22 mouse cellular contexts compared by ENCODE assay signal in the genomic region with DNA sequence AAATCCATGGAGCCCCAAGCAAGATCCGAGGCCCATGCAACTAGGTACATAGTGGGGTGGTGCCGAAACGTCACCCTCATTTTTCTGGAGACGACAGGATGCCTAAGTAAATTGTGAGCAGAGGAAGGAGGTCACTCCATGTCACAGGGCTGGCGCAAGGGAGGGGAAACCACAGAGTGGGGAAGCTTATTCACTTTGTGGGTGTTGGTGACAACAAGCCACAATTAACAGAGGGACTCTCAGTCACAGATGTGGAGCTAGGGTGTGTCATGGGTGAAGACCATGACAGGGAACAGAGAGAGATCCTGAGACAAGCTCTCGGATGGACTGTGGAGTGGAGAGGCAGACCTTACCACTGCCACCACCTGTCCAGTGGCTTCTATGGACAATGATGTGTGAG. TPM values are rescaled to one million over a fixed set of nuclear protein-coding genes. Genes with fewer than 3 reads are reported as not detected.
"Had no signal": no experiment of that assay in that cellular context is flagged by ENCODE, and none has a peak within 500 bp of the region (broad histone marks: within the 10 kb centered on the region; RNA-seq: fewer than 3 reads in every experiment).

No protein-coding gene starts in this region.

- ATAC-seq: intestine, embryonic 16.5 days; lung, postnatal 0 days had no signal

- H3K4me1 ChIP-seq: midbrain, embryonic 13.5 days; neural tube, embryonic 12.5 days had no signal

- DNase-seq: kidney, adult 2 months; kidney, postnatal 14 days; layer of hippocampus, postnatal 36 days; lung, postnatal 4 days; retina, postnatal 1 day; right cerebral cortex, postnatal 4 days; spleen, adult 18-20 months; thymus, postnatal 36 days had no signal

- H3K27me3 ChIP-seq: kidney, embryonic 15.5 days; limb, embryonic 15.5 days; midbrain, embryonic 13.5 days; neural tube, embryonic 12.5 days had no signal

- H3K9ac ChIP-seq: kidney, embryonic 15.5 days; limb, embryonic 15.5 days; liver, embryonic 14.5 days; midbrain, embryonic 13.5 days; neural tube, embryonic 12.5 days had no signal

- H3K27ac ChIP-seq: kidney, embryonic 15.5 days; limb, embryonic 15.5 days; liver, embryonic 14.5 days; midbrain, embryonic 13.5 days; neural tube, embryonic 12.5 days had no signal

- H3K36me3 ChIP-seq: kidney, embryonic 15.5 days; limb, embryonic 15.5 days; midbrain, embryonic 13.5 days; neural tube, embryonic 12.5 days had no signal

- H3K4me3 ChIP-seq: kidney, embryonic 15.5 days; limb, embryonic 15.5 days; midbrain, embryonic 13.5 days; neural tube, embryonic 12.5 days had no signal

RNA-seq across cellular contexts. Expression of gene Klk15, which starts 12.5 kb away (rescaled TPM):
- total RNA-seq: layer of hippocampus, postnatal 36 days; left cerebral cortex, adult 8-10 months; left cerebral cortex, postnatal 25 days; midbrain, postnatal 0 days; neutrophil, adult 5-6 weeks had no signal
- polyA plus RNA-seq: intestine, embryonic 16.5 days; kidney, embryonic 15.5 days; limb, embryonic 11.5 days; limb, embryonic 15.5 days; liver, embryonic 14.5 days; lung, postnatal 0 days; midbrain, embryonic 13.5 days; midbrain, postnatal 0 days; neural tube, embryonic 12.5 days; stomach, embryonic 14.5 days; thymus, postnatal 0 days had no signal

RNA-seq across cellular contexts. Expression of gene Klk1b8, which starts 29.4 kb away (rescaled TPM):
- total RNA-seq: layer of hippocampus, postnatal 36 days; left cerebral cortex, adult 8-10 months; left cerebral cortex, postnatal 25 days; midbrain, postnatal 0 days; neutrophil, adult 5-6 weeks had no signal
- polyA plus RNA-seq: kidney, embryonic 15.5 days; limb, embryonic 11.5 days; limb, embryonic 15.5 days; liver, embryonic 14.5 days; lung, postnatal 0 days; midbrain, embryonic 13.5 days; midbrain, postnatal 0 days; neural tube, embryonic 12.5 days; stomach, embryonic 14.5 days had no signal

RNA-seq across cellular contexts. Expression of gene Klk4, which starts 40.1 kb away (rescaled TPM):
- total RNA-seq: layer of hippocampus, postnatal 36 days; left cerebral cortex, adult 8-10 months; left cerebral cortex, postnatal 25 days; neutrophil, adult 5-6 weeks had no signal
- polyA plus RNA-seq: intestine, embryonic 16.5 days; kidney, adult 2 months; limb, embryonic 15.5 days; liver, embryonic 14.5 days; lung, postnatal 0 days; midbrain, embryonic 13.5 days; midbrain, postnatal 0 days; stomach, embryonic 14.5 days had no signal

RNA-seq across cellular contexts. Expression of gene Klk1b1, which starts 45.5 kb away (rescaled TPM):
- total RNA-seq: layer of hippocampus, postnatal 36 days; left cerebral cortex, adult 8-10 months; left cerebral cortex, postnatal 25 days; midbrain, postnatal 0 days; neutrophil, adult 5-6 weeks had no signal
- polyA plus RNA-seq: intestine, embryonic 16.5 days; kidney, embryonic 15.5 days; limb, embryonic 11.5 days; limb, embryonic 15.5 days; liver, embryonic 14.5 days; lung, postnatal 0 days; midbrain, embryonic 13.5 days; midbrain, postnatal 0 days; neural tube, embryonic 12.5 days; stomach, embryonic 14.5 days had no signal

RNA-seq across cellular contexts. Expression of gene Klk1b9, which starts 54.8 kb away (rescaled TPM):
- total RNA-seq: layer of hippocampus, postnatal 36 days; left cerebral cortex, adult 8-10 months; left cerebral cortex, postnatal 25 days; midbrain, postnatal 0 days; neutrophil, adult 5-6 weeks had no signal
- polyA plus RNA-seq: intestine, embryonic 16.5 days; kidney, embryonic 15.5 days; limb, embryonic 11.5 days; limb, embryonic 15.5 days; liver, embryonic 14.5 days; lung, postnatal 0 days; midbrain, embryonic 13.5 days; midbrain, postnatal 0 days; neural tube, embryonic 12.5 days; stomach, embryonic 14.5 days had no signal
